Mouse (Mus musculus): ENCODE measurements around the gene Wipi1.

GRCm38 (mm10) chr11:109622518-109623037, 10.8 kb upstream of the Wipi1 start:
- TF ChIP-seq POLR2A (IDR thresholded peaks at IDR 0.05; ENCODE audit: low read depth, low read length) (no peak), CTCF (IDR thresholded peaks at IDR 0.05; ENCODE audit: extremely low read depth, insufficient read length, insufficient replicate concordance, low read depth, low read length) (no peak)
